Mouse (Mus musculus) lung, postnatal 4 days (tissue): ENCODE data around the gene Napsa.

ENCODE experiments used
- DNase-seq, 2 experiments: peaks; one replicate each; pipeline ENCODE4 v3.0.0; 2021

The Napsa gene

DNA sequence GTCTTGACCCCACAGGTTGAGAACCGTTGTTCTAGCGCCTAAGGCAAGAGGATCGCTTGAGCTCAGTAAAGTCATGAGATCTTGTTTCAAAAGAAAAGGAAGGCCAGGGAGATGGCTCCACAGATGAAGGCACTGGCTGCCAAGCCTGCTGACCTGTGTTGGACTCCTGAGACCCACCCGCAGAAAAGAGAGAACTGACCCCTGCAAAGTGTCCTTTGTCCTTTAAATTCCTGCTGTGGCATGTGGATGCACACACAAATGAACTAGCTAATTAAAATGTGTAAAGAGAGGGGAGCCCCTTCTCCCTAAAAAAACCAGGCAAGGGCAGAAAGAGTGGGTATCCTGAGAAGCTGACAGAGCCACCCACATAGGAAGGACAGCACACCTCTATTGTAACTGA lies 369 bp upstream of the Napsa start:
- no peak for DNase-seq

DNA sequence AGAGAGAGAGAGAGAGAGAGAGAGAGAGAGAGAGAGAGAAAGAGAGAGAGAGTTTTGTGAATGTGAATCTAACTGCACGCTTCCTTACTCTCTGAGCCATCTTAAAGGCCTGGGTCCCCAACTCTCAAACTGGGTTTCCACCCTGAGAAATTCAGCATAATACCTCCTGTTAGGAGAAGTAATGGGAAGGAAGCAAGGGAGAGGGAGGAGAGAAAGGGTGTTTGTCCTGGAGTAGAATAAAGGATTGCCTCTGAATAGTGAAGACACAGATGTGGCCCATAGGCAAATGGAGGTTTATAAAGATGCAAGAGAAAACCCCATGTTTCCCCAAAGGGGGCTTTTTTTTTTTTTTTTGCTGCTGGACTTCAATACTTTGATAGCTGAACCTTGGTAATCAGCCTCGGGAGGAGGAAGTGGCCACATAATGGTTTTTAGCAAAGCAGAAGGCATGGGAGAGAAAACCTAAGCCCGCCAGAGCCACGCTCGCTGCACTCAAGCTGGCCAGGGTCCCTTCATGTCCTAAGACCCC lies 840 bp downstream of the Napsa start:
- no peak for DNase-seq

DNA sequence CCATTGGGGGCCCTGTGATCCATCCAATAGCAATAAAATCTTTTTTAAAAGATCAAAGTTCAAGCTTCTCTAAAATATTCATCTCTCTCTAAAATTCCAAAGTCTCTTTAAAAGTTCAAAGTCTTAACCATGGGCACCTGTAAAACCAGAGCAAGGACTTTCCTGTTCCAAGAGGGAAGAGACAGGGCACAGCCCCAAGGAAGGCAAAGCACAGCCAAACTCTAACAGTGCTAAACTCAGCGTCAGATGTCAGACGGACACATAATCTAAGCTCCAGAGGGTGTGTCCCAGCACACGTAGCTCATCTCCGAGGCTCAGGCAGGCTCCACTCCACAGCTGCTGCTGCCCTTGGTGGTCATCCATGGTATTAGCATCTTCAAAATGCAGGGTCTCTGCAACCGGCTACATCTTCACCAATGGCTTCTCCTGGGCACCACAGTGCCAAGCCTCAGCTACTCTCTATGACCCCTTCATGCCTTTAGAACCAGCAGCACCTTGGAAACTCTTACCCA lies 4.2 kb downstream of the Napsa start:
- DNase-seq = no peak

DNA sequence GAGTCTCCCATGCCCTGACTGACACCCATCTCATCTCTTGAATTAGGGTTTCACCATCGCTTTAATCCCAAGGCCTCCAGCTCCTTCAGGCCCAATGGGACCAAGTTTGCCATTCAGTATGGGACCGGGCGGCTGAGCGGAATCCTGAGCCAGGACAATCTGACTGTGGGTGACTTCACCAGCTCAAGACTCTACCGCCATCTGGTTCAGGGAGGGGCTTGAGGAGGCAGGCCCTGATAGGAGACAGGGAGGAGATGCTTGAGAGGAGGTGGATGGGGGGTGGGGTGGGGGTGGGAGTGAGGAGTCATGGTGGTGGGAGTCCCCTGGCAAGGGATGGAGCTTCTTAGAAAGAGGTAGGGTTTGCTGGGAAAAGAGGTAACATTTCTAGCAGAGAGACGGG lies 9.5 kb downstream of the Napsa start:
- no peak for DNase-seq

DNA sequence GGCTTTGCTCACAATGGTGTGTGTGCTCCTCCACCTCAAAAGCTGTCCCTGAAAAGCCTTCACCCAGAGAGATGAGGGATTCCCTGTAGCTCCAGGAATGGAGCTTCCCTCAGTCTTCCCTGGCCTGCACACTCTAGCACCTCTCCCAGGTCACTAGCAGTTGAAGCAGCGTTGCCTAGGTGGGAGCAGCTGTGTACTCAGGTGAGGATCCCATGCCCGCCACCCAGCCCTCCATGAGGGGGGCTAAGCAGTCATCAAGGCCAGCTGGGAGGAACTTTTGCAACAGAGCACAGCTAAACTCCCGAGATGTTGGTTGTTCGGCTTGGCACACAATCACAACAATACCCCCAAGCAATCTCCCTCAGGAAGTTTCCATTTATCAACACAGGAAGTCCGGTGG lies 10.5 kb downstream of the Napsa start:
- peak; percentile 40 to 57 for DNase-seq

GRCm38 (mm10) chr7:44583146-44583545 lies 11.0 kb downstream of the Napsa start:
- DNase-seq = peak; percentile 57 to 73

DNA sequence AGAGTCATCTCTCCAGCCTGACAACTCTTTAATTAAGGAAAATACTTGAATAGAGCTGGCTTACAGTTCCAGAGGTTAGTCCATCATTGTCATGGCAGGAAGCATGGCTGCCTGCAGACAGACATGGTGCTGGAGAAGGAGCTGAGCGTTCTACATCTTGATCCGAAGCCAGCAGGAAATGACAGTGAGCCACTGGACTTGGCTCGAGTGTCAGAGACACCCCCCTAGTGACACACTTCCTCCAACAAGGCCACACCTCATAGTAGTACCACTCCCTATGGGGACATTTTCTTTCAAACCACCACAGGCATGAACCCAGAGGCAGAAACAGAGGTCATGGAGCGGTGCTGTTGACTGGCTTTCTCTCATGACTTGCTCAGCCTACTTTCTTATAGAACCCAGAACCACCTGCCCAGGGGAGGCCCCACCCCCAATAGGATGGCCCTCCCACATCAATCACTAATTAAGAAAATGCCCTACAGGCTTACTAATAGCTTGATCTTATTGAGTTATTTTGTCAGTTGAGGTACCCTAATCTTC lies 12.2 kb downstream of the Napsa start:
- no peak for DNase-seq

DNA sequence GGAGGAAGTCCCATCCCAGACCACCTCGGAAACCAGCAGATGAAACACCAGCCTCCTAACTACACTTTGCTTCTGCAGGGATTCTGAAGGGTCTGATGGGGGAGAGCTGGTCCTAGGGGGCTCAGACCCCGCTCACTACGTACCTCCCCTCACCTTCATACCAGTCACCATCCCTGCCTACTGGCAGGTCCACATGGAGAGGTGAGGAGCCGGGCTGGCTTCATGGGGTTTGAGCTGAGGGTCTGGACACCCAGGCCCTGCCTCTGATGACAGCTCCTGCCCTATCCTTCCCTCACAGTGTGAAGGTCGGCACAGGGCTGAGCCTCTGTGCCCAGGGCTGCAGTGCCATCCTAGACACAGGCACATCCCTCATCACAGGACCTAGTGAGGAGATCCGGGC lies 12.7 kb downstream of the Napsa start:
- no peak for DNase-seq

- DNase-seq = no peak
Measured at GRCm38 (mm10) chr7:44585606-44586005, 13.4 kb downstream of the Napsa start.

- no peak for DNase-seq
Measured at GRCm38 (mm10) chr7:44586518-44586917, 14.3 kb downstream of the Napsa start.

- peak; percentile 56 to 58 for DNase-seq
Measured at GRCm38 (mm10) chr7:44586930-44587329, 14.8 kb downstream of the Napsa start.

GRCm38 (mm10) chr7:44587676-44588075 lies 15.5 kb downstream of the Napsa start:
- DNase-seq = no peak

DNA sequence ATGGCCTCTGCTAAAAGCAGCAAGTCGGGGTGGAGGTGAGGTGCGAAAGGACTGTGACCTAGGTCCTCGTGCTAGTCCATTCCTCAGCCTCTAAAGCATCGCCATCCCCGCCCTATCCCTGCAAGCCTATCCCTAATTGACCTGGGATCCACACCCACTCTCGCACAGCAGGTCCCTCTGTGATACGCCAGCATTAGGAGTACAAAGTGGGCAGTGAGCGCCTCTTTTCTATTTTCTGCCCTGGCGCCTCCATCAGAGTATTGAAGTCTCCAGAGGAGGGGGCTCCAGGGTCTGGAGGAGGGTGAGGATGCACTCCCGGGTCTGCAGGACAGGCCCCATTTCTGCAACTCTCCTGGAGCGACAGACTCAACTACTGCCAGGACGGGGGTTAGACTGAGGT lies 16.2 kb downstream of the Napsa start:
- no peak for DNase-seq

- DNase-seq = peak; percentile 88 to 94
Measured at GRCm38 (mm10) chr7:44589149-44589548, 17.0 kb downstream of the Napsa start.

DNA sequence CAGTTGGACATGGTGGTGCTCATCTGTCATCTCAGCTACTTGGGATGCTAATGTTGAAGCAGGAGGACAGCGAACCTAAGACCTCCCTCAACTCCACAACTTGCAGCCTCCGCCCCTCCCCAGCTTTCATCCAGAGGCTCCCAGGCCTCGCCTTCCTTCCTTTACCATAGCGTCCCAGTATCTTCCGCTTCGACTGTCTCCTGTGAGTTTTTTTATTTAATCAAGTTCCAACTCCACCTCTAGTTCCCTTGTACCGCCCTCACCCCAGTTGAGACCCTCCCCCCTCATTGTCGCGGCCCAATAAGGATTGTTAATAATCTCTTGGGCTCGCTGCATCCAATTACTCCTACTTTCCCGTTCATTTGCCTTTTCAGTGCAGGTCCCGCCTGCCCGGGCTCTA lies 17.8 kb downstream of the Napsa start:
- DNase-seq = no peak

DNA sequence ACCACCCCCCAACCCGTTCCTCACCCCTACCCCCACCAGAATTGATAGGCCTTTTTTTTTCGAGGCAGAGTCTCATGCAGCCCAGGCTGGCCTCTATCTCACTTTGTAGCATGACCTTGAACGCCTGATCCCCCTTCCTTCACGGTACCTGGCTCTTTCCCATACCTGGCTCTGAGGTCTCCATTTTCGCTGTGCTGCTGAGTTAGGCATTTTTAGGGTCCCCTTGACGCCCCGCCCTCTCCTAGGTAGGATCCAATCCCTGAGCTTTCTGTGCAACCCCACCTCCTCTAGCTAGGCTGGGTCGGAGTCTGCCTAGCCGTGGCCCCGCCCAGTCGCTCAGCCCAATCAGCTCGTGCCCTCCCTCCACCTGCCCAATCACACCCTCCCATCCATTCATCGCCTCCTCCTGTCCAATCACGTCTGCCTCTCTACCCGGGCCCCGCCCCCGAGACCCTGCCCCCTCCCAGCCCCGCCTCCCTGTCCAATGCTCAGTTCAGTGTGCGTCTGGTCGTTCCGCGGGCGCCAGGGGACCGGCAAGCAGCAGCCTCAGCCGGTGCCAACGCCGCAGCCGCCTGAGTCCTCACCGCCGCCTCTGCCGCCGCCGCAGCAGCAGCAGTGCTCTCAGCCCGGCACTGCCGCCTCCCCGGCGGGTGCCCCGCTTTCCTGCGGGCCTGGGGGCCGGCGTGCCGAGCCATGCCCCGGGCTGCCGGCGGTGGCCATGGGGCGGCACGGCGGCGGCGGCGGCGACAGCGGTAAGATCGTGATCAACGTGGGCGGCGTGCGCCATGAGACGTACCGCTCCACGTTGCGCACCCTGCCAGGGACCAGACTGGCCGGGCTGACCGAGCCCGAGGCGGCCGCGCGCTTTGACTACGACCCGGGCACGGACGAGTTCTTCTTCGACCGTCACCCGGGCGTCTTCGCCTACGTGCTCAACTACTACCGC lies 18.5 kb downstream of the Napsa start, which contains the start of gene Kcnc3:
Gene Kcnc3 (plus strand): TSS at position 263 of the 946 bp plus-strand sequence.
- peak; percentile 91 to 95 for DNase-seq

DNA sequence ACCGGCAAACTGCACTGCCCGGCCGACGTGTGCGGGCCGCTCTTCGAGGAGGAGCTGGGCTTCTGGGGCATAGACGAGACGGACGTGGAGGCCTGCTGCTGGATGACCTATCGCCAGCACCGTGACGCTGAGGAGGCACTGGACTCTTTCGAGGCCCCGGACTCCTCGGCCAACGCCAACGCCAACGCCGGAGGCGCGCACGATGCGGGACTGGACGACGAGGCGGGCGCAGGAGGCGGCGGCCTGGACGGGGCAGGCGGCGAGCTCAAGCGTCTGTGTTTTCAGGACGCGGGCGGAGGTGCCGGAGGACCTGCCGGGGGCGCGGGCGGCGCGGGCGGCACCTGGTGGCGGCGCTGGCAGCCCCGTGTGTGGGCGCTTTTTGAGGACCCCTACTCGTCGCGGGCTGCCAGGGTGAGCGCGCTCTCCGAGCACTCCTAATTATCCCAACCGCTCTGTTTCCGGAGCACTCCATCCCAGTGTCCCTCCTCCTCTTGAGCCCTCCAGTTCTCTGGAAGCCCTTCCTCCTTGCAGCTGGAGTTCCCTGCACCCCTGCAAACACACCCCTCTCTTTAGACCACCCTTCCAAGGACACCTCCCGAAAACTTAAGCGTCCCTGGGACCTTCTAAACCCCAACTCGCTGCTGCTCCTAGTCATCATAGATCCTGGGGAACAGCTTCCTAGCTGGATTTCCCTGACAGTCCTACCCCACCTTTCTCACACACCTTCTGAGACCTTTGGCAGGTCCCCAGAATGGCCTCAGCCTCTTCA lies 19.4 kb downstream of the Napsa start:
- no peak for DNase-seq

DNA sequence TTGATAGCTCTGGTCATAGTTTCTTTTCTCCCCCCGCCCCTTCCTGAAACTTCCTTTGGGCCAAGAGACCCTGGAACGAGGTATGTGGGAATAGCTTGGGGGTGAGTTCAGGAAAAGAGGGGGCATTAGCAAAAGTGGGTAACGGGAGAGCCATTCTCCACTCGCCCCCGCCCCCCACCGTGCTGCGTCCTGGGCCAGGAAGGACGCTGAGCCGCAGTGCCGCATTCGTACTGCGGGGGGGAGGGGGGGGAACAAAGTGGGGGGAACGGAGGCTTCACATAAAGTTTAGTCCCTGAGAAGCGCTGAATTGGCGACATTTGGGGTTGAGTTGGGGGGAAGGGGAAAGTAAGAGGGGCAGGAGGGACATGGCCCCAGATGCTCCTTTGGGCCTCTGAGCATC lies 20.9 kb downstream of the Napsa start:
- DNase-seq = no peak

GRCm38 (mm10) chr7:44593775-44594174 lies 21.6 kb downstream of the Napsa start:
- DNase-seq = peak; percentile 90 to 91

DNA sequence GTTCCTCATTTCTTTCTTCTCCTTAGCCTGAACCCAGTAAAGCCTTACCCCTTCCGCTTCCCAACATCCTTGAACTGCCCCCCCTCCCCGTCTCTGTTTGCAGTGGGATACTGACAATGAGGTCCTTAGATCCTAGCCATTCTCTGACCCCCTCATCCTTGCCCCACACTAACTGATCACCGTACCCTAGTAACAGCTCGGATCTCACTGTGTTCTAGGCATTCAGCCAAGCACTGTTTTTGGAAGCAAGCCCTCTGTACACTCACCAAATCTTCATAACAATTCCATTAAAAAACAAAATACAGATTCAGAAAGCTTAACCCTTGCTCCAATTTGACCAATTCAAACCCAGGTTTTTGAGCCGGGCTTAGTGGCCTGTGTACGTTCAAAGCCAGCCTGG lies 22.1 kb downstream of the Napsa start:
- DNase-seq = no peak

- no peak for DNase-seq
Measured at GRCm38 (mm10) chr7:44595131-44595561, 23.0 kb downstream of the Napsa start.

GRCm38 (mm10) chr7:44596051-44596450 lies 23.9 kb downstream of the Napsa start:
- no peak for DNase-seq

GRCm38 (mm10) chr7:44596996-44597538 lies 24.9 kb downstream of the Napsa start:
- no peak for DNase-seq
